Mouse (Mus musculus): ENCODE data around the gene Proser1. TPM values are rescaled to one million over a fixed set of nuclear protein-coding genes. Genes with fewer than 3 reads are reported as not detected.

Gene Proser1
- polyA plus RNA-seq, 1 experiment from 2014 or later, result 13.3 TPM

GRCm38 (mm10) chr3:53478419-53479046 is 15.1 kb downstream of the Proser1 start:
- peaks cover 86% of the 10 kb centered on the region for H3K36me3 ChIP-seq (ENCODE audit: control insufficient read depth, insufficient read depth, low read length)
- WGBS, result 92% methylated on average over 30 of the region's 30 CpGs

DNA sequence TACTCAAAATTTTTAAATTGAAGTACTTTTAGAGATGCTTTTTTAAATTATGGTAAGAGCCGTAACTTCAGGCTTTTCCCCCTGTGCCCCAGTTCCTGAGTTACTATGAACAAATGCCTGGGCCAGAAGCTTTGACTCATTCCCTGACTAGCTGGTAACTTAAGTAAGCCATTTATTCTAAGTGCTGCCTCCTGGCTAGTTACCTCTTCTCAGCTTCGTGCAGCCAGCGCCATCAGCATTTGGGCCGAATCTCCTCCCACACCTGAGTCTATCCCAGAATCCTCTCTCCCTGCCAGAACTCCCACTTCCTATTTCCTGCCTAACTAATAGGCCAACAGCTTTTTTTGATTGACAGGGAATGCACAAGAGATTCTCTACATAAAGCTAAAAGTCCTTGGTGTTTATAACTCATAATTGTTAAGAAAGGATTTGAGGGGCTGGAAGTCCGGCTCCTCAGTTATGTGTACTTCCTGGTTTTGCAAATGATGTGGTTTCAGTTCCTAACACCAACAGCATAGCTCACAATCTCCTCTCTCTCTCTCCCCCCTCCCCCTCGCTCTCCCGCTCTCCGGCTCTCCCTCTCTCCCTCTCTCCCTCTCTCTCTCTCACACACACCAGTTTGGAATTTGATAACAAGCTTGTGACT is 20.1 kb downstream of the Proser1 start:
- no peak overlapping the region for H3K4me2 ChIP-seq (ENCODE audit: low read length)
- H3K27me3 ChIP-seq (ENCODE audit: control insufficient read depth, insufficient read depth, low read length), result no peaks in the 10 kb centered on the region
- no peak overlapping the region for H3K4me3 ChIP-seq (ENCODE audit: control insufficient read depth in 1 of 2, insufficient read depth in 1 of 2, low read depth in 1 of 2, low read length in 2 of 2)
- WGBS, result 77% methylated on average over 8 of the region's 8 CpGs
- no peak for ATAC-seq (ENCODE audit: insufficient number of reproducible peaks, insufficient read depth, low FRiP score, low read depth)
- H3K9ac ChIP-seq (ENCODE audit: low read length), result no peak overlapping the region
- H3K9me3 ChIP-seq (ENCODE audit: control insufficient read depth, low read length), result no peaks in the 10 kb centered on the region
- peaks cover 10 to 20% of the 10 kb centered on the region in 2 experiments for H3K4me1 ChIP-seq (ENCODE audit: control insufficient read depth in 2 of 2, insufficient read depth in 2 of 2, low read length in 2 of 2)
- H3K36me3 ChIP-seq (ENCODE audit: control insufficient read depth, insufficient read depth, low read length), result peaks cover 38% of the 10 kb centered on the region
- no peak overlapping the region for H3K27ac ChIP-seq (replicated peaks in 1 of 2; ENCODE audit: control insufficient read depth in 1 of 2, insufficient read depth in 1 of 2, low read depth in 2 of 2, low read length in 2 of 2)

More at GRCm38 (mm10) chr3:53478419-53479046, 15.1 kb downstream of the Proser1 start:
- no peak overlapping the region for H3K4me2 ChIP-seq (ENCODE audit: low read length)
- no peak for ATAC-seq (ENCODE audit: insufficient number of reproducible peaks, insufficient read depth, low FRiP score, low read depth)
- H3K4me1 ChIP-seq (ENCODE audit: control insufficient read depth in 2 of 2, insufficient read depth in 2 of 2, low read length in 2 of 2), result no peaks in the 10 kb centered on the region
- H3K4me3 ChIP-seq (ENCODE audit: control insufficient read depth in 1 of 2, insufficient read depth in 1 of 2, low read depth in 1 of 2, low read length in 2 of 2), result no peak overlapping the region
- no peaks in the 10 kb centered on the region for H3K27me3 ChIP-seq (ENCODE audit: control insufficient read depth, insufficient read depth, low read length)
- no peaks in the 10 kb centered on the region for H3K9me3 ChIP-seq (ENCODE audit: control insufficient read depth, low read length)
- H3K27ac ChIP-seq (replicated peaks in 1 of 2; ENCODE audit: control insufficient read depth in 1 of 2, insufficient read depth in 1 of 2, low read depth in 2 of 2, low read length in 2 of 2), result no peak overlapping the region
- H3K9ac ChIP-seq (ENCODE audit: low read length), result no peak overlapping the region

GRCm38 (mm10) chr3:53486561-53486960 is 23.1 kb downstream of the Proser1 start:
- ATAC-seq (ENCODE audit: insufficient number of reproducible peaks, insufficient read depth, low FRiP score, low read depth), result no peak
- Histone ChIP-seq H3K4me3 (ENCODE audit: control insufficient read depth in 1 of 2, insufficient read depth in 1 of 2, low read depth in 1 of 2, low read length in 2 of 2) (no peak overlapping the region), H3K4me1 (ENCODE audit: control insufficient read depth in 2 of 2, insufficient read depth in 2 of 2, low read length in 2 of 2) (peaks cover 10 to 20% of the 10 kb centered on the region in 2 experiments), H3K9ac (ENCODE audit: low read length) (no peak overlapping the region), H3K36me3 (ENCODE audit: control insufficient read depth, insufficient read depth, low read length) (peaks cover 8% of the 10 kb centered on the region), H3K27ac (replicated peaks in 1 of 2; ENCODE audit: control insufficient read depth in 1 of 2, insufficient read depth in 1 of 2, low read depth in 2 of 2, low read length in 2 of 2) (peak overlapping the region; percentile 21 to 56; a peak in 2 of 4 replicates), H3K9me3 (ENCODE audit: control insufficient read depth, low read length) (no peaks in the 10 kb centered on the region), H3K4me2 (ENCODE audit: low read length) (no peak overlapping the region), H3K27me3 (ENCODE audit: control insufficient read depth, insufficient read depth, low read length) (no peaks in the 10 kb centered on the region)
- 52% methylated on average over 10 of the region's 10 CpGs for WGBS

DNA sequence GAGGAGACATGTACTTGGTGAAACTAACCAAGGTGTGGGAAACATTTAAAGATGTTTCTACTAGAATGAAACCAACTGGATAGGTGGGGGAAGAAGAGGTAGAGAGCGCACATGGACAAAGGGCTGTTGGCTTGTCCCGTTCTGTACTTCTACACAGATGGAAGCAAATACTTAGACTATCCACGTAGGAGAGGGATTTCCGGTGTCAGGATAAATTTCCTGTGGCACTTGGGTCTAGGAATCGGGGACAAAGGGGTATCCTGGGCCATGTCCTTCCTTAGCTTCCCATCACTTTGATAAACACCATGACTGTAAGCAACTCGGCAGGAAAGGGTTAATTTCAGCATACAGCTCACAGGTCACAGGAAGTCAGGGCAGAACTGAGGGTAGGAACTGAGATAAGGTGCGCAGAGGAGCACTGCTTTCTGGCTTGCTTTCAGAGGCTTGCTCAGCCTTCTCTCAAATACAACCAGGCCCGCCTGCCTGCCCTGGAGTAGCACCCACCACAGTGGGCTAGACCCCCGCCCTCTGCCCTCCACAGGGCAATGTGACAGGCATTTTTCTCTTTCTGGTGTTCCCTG is 23.6 kb downstream of the Proser1 start:
- Histone ChIP-seq H3K27ac (replicated peaks in 1 of 2; ENCODE audit: control insufficient read depth in 1 of 2, insufficient read depth in 1 of 2, low read depth in 2 of 2, low read length in 2 of 2) (peak overlapping the region; percentile 21 to 56), H3K27me3 (ENCODE audit: control insufficient read depth, insufficient read depth, low read length) (no peaks in the 10 kb centered on the region), H3K4me3 (ENCODE audit: control insufficient read depth in 1 of 2, insufficient read depth in 1 of 2, low read depth in 1 of 2, low read length in 2 of 2) (no peak overlapping the region), H3K4me1 (ENCODE audit: control insufficient read depth in 2 of 2, insufficient read depth in 2 of 2, low read length in 2 of 2) (peaks cover 10 to 20% of the 10 kb centered on the region in 2 experiments), H3K9me3 (ENCODE audit: control insufficient read depth, low read length) (no peaks in the 10 kb centered on the region), H3K36me3 (ENCODE audit: control insufficient read depth, insufficient read depth, low read length) (peaks cover 3% of the 10 kb centered on the region; the same call in 1 of the 2 replicates), H3K9ac (ENCODE audit: low read length) (peak overlapping the region; percentile 23; the same call in 1 of the 2 replicates), H3K4me2 (ENCODE audit: low read length) (0 out of 2 replicates have a peak overlapping the region, but pooled peaks have one; percentile 16)
- 37% methylated on average over 9 of the region's 9 CpGs for WGBS
- ATAC-seq (ENCODE audit: insufficient number of reproducible peaks, insufficient read depth, low FRiP score, low read depth), result peak; percentile 69

GRCm38 (mm10) chr3:53488353-53488752 is 24.9 kb downstream of the Proser1 start, which contains the start of gene Stoml3:
TSS of gene Stoml3 (plus strand) at chr3:53488653.
- Histone ChIP-seq H3K9ac (ENCODE audit: low read length) (peak within 1 kb of the TSS; percentile 23; the same call in 1 of the 2 replicates), H3K36me3 (ENCODE audit: control insufficient read depth, insufficient read depth, low read length) (no peaks in the 10 kb centered on the region), H3K4me2 (ENCODE audit: low read length) (0 out of 2 replicates have a peak within 1 kb of the TSS, but pooled peaks have one; percentile 16), H3K27me3 (ENCODE audit: control insufficient read depth, insufficient read depth, low read length) (no peaks in the 10 kb centered on the region), H3K27ac (replicated peaks in 1 of 2; ENCODE audit: control insufficient read depth in 1 of 2, insufficient read depth in 1 of 2, low read depth in 2 of 2, low read length in 2 of 2) (peak within 1 kb of the TSS; percentile 21 to 56; a peak in 2 of 4 replicates), H3K4me3 (ENCODE audit: control insufficient read depth in 1 of 2, insufficient read depth in 1 of 2, low read depth in 1 of 2, low read length in 2 of 2) (no peak within 1 kb of the TSS), H3K4me1 (ENCODE audit: control insufficient read depth in 2 of 2, insufficient read depth in 2 of 2, low read length in 2 of 2) (peaks cover 10 to 20% of the 10 kb centered on the region in 2 experiments), H3K9me3 (ENCODE audit: control insufficient read depth, low read length) (no peaks in the 10 kb centered on the region)
- ATAC-seq (ENCODE audit: insufficient number of reproducible peaks, insufficient read depth, low FRiP score, low read depth), result no peak
- WGBS, result 74% methylated on average over 6 of the region's 6 CpGs

GRCm38 (mm10) chr3:53498351-53498905 is 35.0 kb downstream of the Proser1 start:
- no peaks in the 10 kb centered on the region for H3K9me3 ChIP-seq (ENCODE audit: control insufficient read depth, low read length)
- no peaks in the 10 kb centered on the region for H3K27me3 ChIP-seq (ENCODE audit: control insufficient read depth, insufficient read depth, low read length)
- ATAC-seq (ENCODE audit: insufficient number of reproducible peaks, insufficient read depth, low FRiP score, low read depth), result no peak
- H3K4me3 ChIP-seq (ENCODE audit: control insufficient read depth in 1 of 2, insufficient read depth in 1 of 2, low read depth in 1 of 2, low read length in 2 of 2), result no peak overlapping the region
- 56% methylated on average over 6 of the region's 6 CpGs for WGBS
- H3K27ac ChIP-seq (replicated peaks in 1 of 2; ENCODE audit: control insufficient read depth in 1 of 2, insufficient read depth in 1 of 2, low read depth in 2 of 2, low read length in 2 of 2), result no peak overlapping the region
- no peaks in the 10 kb centered on the region for H3K36me3 ChIP-seq (ENCODE audit: control insufficient read depth, insufficient read depth, low read length)
- H3K4me1 ChIP-seq (ENCODE audit: control insufficient read depth in 2 of 2, insufficient read depth in 2 of 2, low read length in 2 of 2), result peaks cover 0 to 3% of the 10 kb centered on the region in 2 experiments; a peak in 1 of 4 replicates
- no peak overlapping the region for H3K9ac ChIP-seq (ENCODE audit: low read length)
- no peak overlapping the region for H3K4me2 ChIP-seq (ENCODE audit: low read length)

- H3K9ac ChIP-seq (ENCODE audit: low read length), result no peak overlapping the region
- no peak for ATAC-seq (ENCODE audit: insufficient number of reproducible peaks, insufficient read depth, low FRiP score, low read depth)
- H3K27ac ChIP-seq (replicated peaks in 1 of 2; ENCODE audit: control insufficient read depth in 1 of 2, insufficient read depth in 1 of 2, low read depth in 2 of 2, low read length in 2 of 2), result no peak overlapping the region
- H3K4me3 ChIP-seq (ENCODE audit: control insufficient read depth in 1 of 2, insufficient read depth in 1 of 2, low read depth in 1 of 2, low read length in 2 of 2), result no peak overlapping the region
- 56% methylated on average over 6 of the region's 6 CpGs for WGBS
- no peaks in the 10 kb centered on the region for H3K9me3 ChIP-seq (ENCODE audit: control insufficient read depth, low read length)
- no peaks in the 10 kb centered on the region for H3K36me3 ChIP-seq (ENCODE audit: control insufficient read depth, insufficient read depth, low read length)
- H3K27me3 ChIP-seq (ENCODE audit: control insufficient read depth, insufficient read depth, low read length), result no peaks in the 10 kb centered on the region
- H3K4me1 ChIP-seq (ENCODE audit: control insufficient read depth in 2 of 2, insufficient read depth in 2 of 2, low read length in 2 of 2), result peaks cover 0 to 3% of the 10 kb centered on the region in 2 experiments; a peak in 1 of 4 replicates
- H3K4me2 ChIP-seq (ENCODE audit: low read length), result no peak overlapping the region
Observed at GRCm38 (mm10) chr3:53502428-53502827, 39.0 kb downstream of the Proser1 start.

Measured in heart, embryonic 14.5 days (tissue).